In the genomic region with DNA sequence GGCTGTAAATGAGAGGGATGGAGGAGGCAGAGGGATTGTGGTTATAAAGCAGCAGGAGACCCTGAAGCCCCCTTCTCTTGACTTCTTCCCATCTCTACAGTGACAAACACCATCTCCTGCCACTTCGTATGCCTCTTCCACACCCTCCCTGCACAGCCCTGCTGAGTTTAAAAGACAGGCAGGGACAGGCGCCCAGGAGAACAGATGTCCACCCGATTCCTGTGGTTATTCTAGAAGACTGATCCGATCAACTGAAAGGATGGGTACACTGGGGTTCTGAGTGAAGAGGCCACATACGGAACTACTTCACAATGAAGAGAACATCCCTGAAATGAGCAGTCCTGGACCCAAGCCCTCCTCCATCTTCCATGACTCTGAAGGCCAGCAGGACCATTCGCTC, we compare ENCODE assay signal across 28 mouse cellular contexts. TPM values are rescaled to one million over a fixed set of nuclear protein-coding genes. Genes with fewer than 3 reads are reported as not detected.
"Had no signal": no experiment of that assay in that cellular context is flagged by ENCODE, and none has a peak within 500 bp of the region (broad histone marks: within the 10 kb centered on the region; RNA-seq: fewer than 3 reads in every experiment).

No protein-coding gene starts in this region.

- H3K27ac ChIP-seq: heart, embryonic 10.5 days; hindbrain, embryonic 10.5 days; hindbrain, embryonic 12.5 days; hindbrain, embryonic 14.5 days; intestine, embryonic 15.5 days; kidney, postnatal 0 days; limb, embryonic 10.5 days; limb, embryonic 12.5 days; liver, embryonic 13.5 days; liver, embryonic 15.5 days had no signal

- H3K4me1 ChIP-seq: heart, embryonic 10.5 days; heart, embryonic 12.5 days; hindbrain, embryonic 12.5 days; limb, embryonic 12.5 days; liver, embryonic 13.5 days; liver, embryonic 15.5 days had no signal

- DNase-seq: gastrocnemius, postnatal 10 days; gastrocnemius, postnatal 25 days; heart, adult 18-20 months; heart, postnatal 10 days; heart, postnatal 4 days; kidney, adult 18-20 months; kidney, adult 8-10 months; kidney, postnatal 14 days; kidney, postnatal 36 days; layer of hippocampus, adult 9-11 months; layer of hippocampus, postnatal 36 days; liver; liver, embryonic 13.5 days; liver, postnatal 0 days had no signal

- H3K4me3 ChIP-seq: heart, embryonic 10.5 days; heart, embryonic 12.5 days; hindbrain, embryonic 10.5 days; hindbrain, embryonic 12.5 days; intestine, embryonic 15.5 days; limb, embryonic 10.5 days; limb, embryonic 12.5 days; liver, embryonic 13.5 days; liver, embryonic 15.5 days had no signal

- H3K36me3 ChIP-seq: heart, embryonic 10.5 days; heart, embryonic 12.5 days; intestine, embryonic 15.5 days; limb, embryonic 10.5 days; liver, embryonic 13.5 days; liver, embryonic 15.5 days had no signal

- H3K27me3 ChIP-seq: heart, embryonic 12.5 days; hindbrain, embryonic 12.5 days; intestine, embryonic 15.5 days; liver, embryonic 13.5 days; liver, embryonic 15.5 days had no signal

- ATAC-seq: hindbrain, embryonic 16.5 days; inflammation-experienced regulatory T-cells, adult 6 months; intestine, embryonic 15.5 days; intestine, postnatal 0 days; liver, postnatal 0 days had no signal

- H3K9ac ChIP-seq: heart, embryonic 12.5 days; hindbrain, embryonic 12.5 days; hindbrain, embryonic 14.5 days; intestine, embryonic 15.5 days; limb, embryonic 12.5 days; liver, embryonic 13.5 days; liver, embryonic 15.5 days; liver, postnatal 0 days had no signal

- H3K4me2 ChIP-seq: heart, embryonic 12.5 days; hindbrain, embryonic 12.5 days; hindbrain, embryonic 14.5 days; intestine, embryonic 15.5 days; limb, embryonic 12.5 days; liver, embryonic 11.5 days; liver, embryonic 13.5 days; liver, embryonic 15.5 days had no signal

- H3K9me3 ChIP-seq: heart, embryonic 10.5 days; heart, embryonic 12.5 days; hindbrain, embryonic 10.5 days; hindbrain, embryonic 12.5 days; intestine, embryonic 15.5 days; limb, embryonic 10.5 days; limb, embryonic 12.5 days; liver, embryonic 13.5 days; liver, embryonic 15.5 days had no signal

RNA-seq across cellular contexts. Expression of a gene that starts 35.3 kb away (rescaled TPM):
- polyA plus RNA-seq: inflammation-experienced regulatory T-cells, adult 6 months had no signal
